Mouse (Mus musculus) CH12.LX (cell line): ENCODE data around the gene Znrd1as.

ENCODE experiments used
- CHD1 ChIP-seq: IDR thresholded peaks from 2 replicates; pipeline ENCODE4 v1.6.1; 2012; ENCODE audit warnings: low read depth, low read length, improper control_type of control experiment, inconsistent platforms
- CHD2 ChIP-seq: IDR thresholded peaks from 2 replicates; pipeline ENCODE4 v1.6.1; 2011; ENCODE audit warnings: low read length, improper control_type of control experiment
- CTCF ChIP-seq, 2 experiments: IDR thresholded peaks in 1 of 2; conservative IDR thresholded peaks in 1 of 2; 2 replicates each; pipeline ENCODE4 v1.5.1; 2011 to 2012; ENCODE audit warnings: low read depth in 2 of 2, low read length in 2 of 2, improper control_type of control experiment in 1 of 2, inconsistent platforms in 1 of 2, mild to moderate bottlenecking in 1 of 2, moderate library complexity in 1 of 2
- EP300 ChIP-seq: IDR thresholded peaks from 2 replicates; pipeline ENCODE4 v1.6.1; 2011; ENCODE audit warnings: low read length, improper control_type of control experiment
- KAT2A ChIP-seq: IDR thresholded peaks from 2 replicates; pipeline ENCODE4 v1.6.1; 2012; ENCODE audit warnings: low read length, improper control_type of control experiment, inconsistent platforms; ENCODE audit not compliant: insufficient replicate concordance
- MEF2A ChIP-seq: IDR thresholded peaks from 2 replicates; pipeline ENCODE4 v1.6.1; 2014; ENCODE audit warnings: low read depth, mild to moderate bottlenecking, inconsistent platforms, low read length, improper control_type of control experiment, borderline replicate concordance
- MYC ChIP-seq: IDR thresholded peaks from 2 replicates; pipeline ENCODE4 v1.6.1; 2011; ENCODE audit warnings: low read depth, mild to moderate bottlenecking, improper control_type of control experiment, low read length
- NELFE ChIP-seq: IDR thresholded peaks from 2 replicates; pipeline ENCODE4 v1.6.1; 2011; ENCODE audit warnings: low read depth, low read length, improper control_type of control experiment
- POLR2A ChIP-seq: IDR thresholded peaks from 2 replicates; pipeline ENCODE4 v1.6.1; 2011; ENCODE audit warnings: low read depth, mild to moderate bottlenecking, improper control_type of control experiment, low read length
- USF1 ChIP-seq: IDR thresholded peaks from 2 replicates; pipeline ENCODE4 v1.6.1; 2014; ENCODE audit warnings: low read depth, mild to moderate bottlenecking, inconsistent platforms, low read length, improper control_type of control experiment

DNA sequence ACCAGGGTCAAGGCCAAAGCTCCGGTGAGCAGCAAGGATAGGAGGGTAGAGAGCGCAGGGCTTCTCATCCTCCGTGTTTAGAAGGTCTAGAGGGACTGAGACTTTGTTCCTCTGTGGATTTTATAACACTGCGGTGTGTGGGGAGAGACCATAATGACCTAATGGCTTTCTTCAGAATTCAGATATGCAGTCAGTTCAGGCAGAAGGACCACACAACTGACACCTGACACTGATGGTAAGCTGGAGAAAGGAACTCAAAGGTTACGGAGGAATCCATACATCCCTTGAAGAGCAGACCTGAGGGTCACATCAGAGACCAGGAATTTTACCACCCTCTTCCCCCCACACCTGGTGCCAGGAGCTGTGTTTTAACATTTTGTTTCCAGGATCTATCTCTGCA is 31.0 kb downstream of the Znrd1as start, which contains the start of gene H2-M5:
- TF ChIP-seq CHD2 (no peak), CTCF (conservative IDR thresholded peaks at IDR 0.05 in 1 of 2, IDR thresholded peaks at IDR 0.05 in 1 of 2; ENCODE audit: low read depth in 2 of 2, low read length in 2 of 2) (no peak), CHD1 (no peak), POLR2A (no peak), MYC (no peak), KAT2A (no peak), USF1 (no peak), MEF2A (no peak), EP300 (no peak), NELFE (no peak)
